Mouse (Mus musculus): ENCODE data around the gene Zfp385a.
A peak's percentile ranks its signal among the peaks of the same experiment; 100 is the strongest.

The Zfp385a gene

GRCm38 (mm10) chr15:103336996-103337667 is 2.8 kb downstream of the Zfp385a start:
- DNase-seq (ENCODE audit: low spot score in 2 of 2), result no peak

GRCm38 (mm10) chr15:103335488-103336235 is 4.2 kb downstream of the Zfp385a start:
- DNase-seq (ENCODE audit: low spot score in 2 of 2), result no peak

- DNase-seq (ENCODE audit: low spot score in 2 of 2), result no peak
Measured at GRCm38 (mm10) chr15:103335040-103335439, 4.9 kb downstream of the Zfp385a start.

GRCm38 (mm10) chr15:103334194-103334593 is 5.7 kb downstream of the Zfp385a start:
- DNase-seq (ENCODE audit: low spot score in 2 of 2), result no peak

- DNase-seq (ENCODE audit: low spot score in 2 of 2), result no peak
Measured at GRCm38 (mm10) chr15:103333738-103334137, 6.2 kb downstream of the Zfp385a start.

- no peak for DNase-seq (ENCODE audit: low spot score in 2 of 2)
Measured at GRCm38 (mm10) chr15:103333081-103333615, 6.7 kb downstream of the Zfp385a start.

GRCm38 (mm10) chr15:103323455-103324247 is 16.2 kb downstream of the Zfp385a start:
- peak in 1 of 2 experiments; percentile 61 for DNase-seq (ENCODE audit: low spot score in 2 of 2)

- DNase-seq (ENCODE audit: low spot score in 2 of 2), result no peak
Measured at GRCm38 (mm10) chr15:103323070-103323454, 16.8 kb downstream of the Zfp385a start.

GRCm38 (mm10) chr15:103322396-103322795 is 17.5 kb downstream of the Zfp385a start:
- no peak for DNase-seq (ENCODE audit: low spot score in 2 of 2)

GRCm38 (mm10) chr15:103321076-103321475 is 18.8 kb downstream of the Zfp385a start:
- DNase-seq (ENCODE audit: low spot score in 2 of 2), result no peak

- no peak for DNase-seq (ENCODE audit: low spot score in 2 of 2)
Measured at GRCm38 (mm10) chr15:103318201-103318816, 21.6 kb downstream of the Zfp385a start.

- DNase-seq (ENCODE audit: low spot score in 2 of 2), result no peak
Measured at GRCm38 (mm10) chr15:103317731-103318130, 22.2 kb downstream of the Zfp385a start.

- DNase-seq (ENCODE audit: low spot score in 2 of 2), result no peak
Measured at GRCm38 (mm10) chr15:103317120-103317519, 22.8 kb downstream of the Zfp385a start.

GRCm38 (mm10) chr15:103315979-103316776 is 23.7 kb downstream of the Zfp385a start:
- no peak for DNase-seq (ENCODE audit: low spot score in 2 of 2)

GRCm38 (mm10) chr15:103315011-103315502 is 24.8 kb downstream of the Zfp385a start:
- no peak for DNase-seq (ENCODE audit: low spot score in 2 of 2)

- no peak for DNase-seq (ENCODE audit: low spot score in 2 of 2)
Measured at GRCm38 (mm10) chr15:103314181-103314580, 25.7 kb downstream of the Zfp385a start.

- no peak for DNase-seq (ENCODE audit: low spot score in 2 of 2)
Measured at GRCm38 (mm10) chr15:103313495-103314095, 26.3 kb downstream of the Zfp385a start.

- no peak for DNase-seq (ENCODE audit: low spot score in 2 of 2)
Measured at GRCm38 (mm10) chr15:103310365-103310910, 29.5 kb downstream of the Zfp385a start, which contains the start of gene Gpr84. Gene Gpr84 (minus strand): TSS chr15:103310612.

GRCm38 (mm10) chr15:103308876-103309580 is 30.9 kb downstream of the Zfp385a start:
- DNase-seq (ENCODE audit: low spot score in 2 of 2), result no peak
